Mouse (Mus musculus) G1E (cell line): ENCODE measurements around the gene Tns1.

Source experiments
- CTCF ChIP-seq: IDR thresholded peaks from 2 replicates; pipeline ENCODE4 v1.5.1; 2012; ENCODE audit warnings: low read depth, low read length, inconsistent platforms, mixed read lengths
- GATA2 ChIP-seq: IDR thresholded peaks from 2 replicates; pipeline ENCODE4 v1.6.1; 2012; ENCODE audit warnings: low read depth, low read length, inconsistent platforms, borderline replicate concordance
- POLR2AphosphoS5 ChIP-seq: IDR thresholded peaks from 2 replicates; pipeline ENCODE4 v1.6.1; 2012; ENCODE audit warnings: low read depth, low read length, inconsistent platforms; ENCODE audit not compliant: insufficient replicate concordance
- TAL1 ChIP-seq: conservative IDR thresholded peaks from 2 replicates; pipeline ENCODE4 v1.6.1; 2012; ENCODE audit warnings: low read depth, low read length, inconsistent platforms, mixed read lengths

GRCm38 (mm10) chr1:73918001-73918400 is 206.2 kb downstream of the Tns1 start:
- TF ChIP-seq CTCF (no peak), POLR2AphosphoS5 (no peak), TAL1 (no peak), GATA2 (no peak)
